Mouse (Mus musculus): ENCODE data around the gene Sclt1. TPM values are rescaled to one million over a fixed set of nuclear protein-coding genes. Genes with fewer than 3 reads are reported as not detected.

Gene Sclt1
- polyA plus RNA-seq, 1 experiment from 2014 or later: 21.5 TPM

GRCm38 (mm10) chr3:41594097-41594879 lies 148.0 kb downstream of the Sclt1 start:
- 83% methylated on average over 9 of the region's 9 CpGs for WGBS

GRCm38 (mm10) chr3:41592805-41593204 lies 149.5 kb downstream of the Sclt1 start:
- H3K27me3 ChIP-seq (replicated peaks): no peaks in the 10 kb centered on the region
- no peak overlapping the region for H3K9ac ChIP-seq (replicated peaks)
- H3K4me1 ChIP-seq: peaks cover 12% of the 10 kb centered on the region; the same call in 1 of the 2 replicates
- H3K4me2 ChIP-seq: no peak overlapping the region
- peaks cover 34% of the 10 kb centered on the region for H3K36me3 ChIP-seq
- no peaks in the 10 kb centered on the region for H3K9me3 ChIP-seq (replicated peaks)
- H3K4me3 ChIP-seq (replicated peaks): no peak overlapping the region
- ATAC-seq (ENCODE audit: low FRiP score): no peak
- 84% methylated on average over 7 of the region's 7 CpGs for WGBS
- no peak overlapping the region for H3K27ac ChIP-seq (replicated peaks)

More at GRCm38 (mm10) chr3:41594097-41594879, 148.0 kb downstream of the Sclt1 start:
- Histone ChIP-seq H3K36me3 (peaks cover 36% of the 10 kb centered on the region), H3K27ac (replicated peaks) (no peak overlapping the region), H3K4me3 (replicated peaks) (no peak overlapping the region), H3K9ac (replicated peaks) (no peak overlapping the region), H3K27me3 (replicated peaks) (no peaks in the 10 kb centered on the region), H3K4me2 (no peak overlapping the region), H3K9me3 (replicated peaks) (no peaks in the 10 kb centered on the region), H3K4me1 (peaks cover 3% of the 10 kb centered on the region; the same call in 1 of the 2 replicates)
- no peak for ATAC-seq (ENCODE audit: low FRiP score)

- H3K36me3 ChIP-seq: peaks cover 25% of the 10 kb centered on the region
- 93% methylated on average over 14 of the region's 14 CpGs for WGBS
- H3K4me2 ChIP-seq: no peak overlapping the region
- H3K4me3 ChIP-seq (replicated peaks): no peak overlapping the region
- no peak overlapping the region for H3K27ac ChIP-seq (replicated peaks)
- H3K27me3 ChIP-seq (replicated peaks): no peaks in the 10 kb centered on the region
- H3K9me3 ChIP-seq (replicated peaks): no peaks in the 10 kb centered on the region
- no peak overlapping the region for H3K9ac ChIP-seq (replicated peaks)
- ATAC-seq (ENCODE audit: low FRiP score): no peak
- H3K4me1 ChIP-seq: peaks cover 20% of the 10 kb centered on the region; the same call in 1 of the 2 replicates
Measured at GRCm38 (mm10) chr3:41591651-41592170, 150.6 kb downstream of the Sclt1 start.

GRCm38 (mm10) chr3:41590695-41591559 lies 151.4 kb downstream of the Sclt1 start:
- 91% methylated on average over 20 of the region's 20 CpGs for WGBS
- Histone ChIP-seq H3K4me2 (no peak overlapping the region), H3K9ac (replicated peaks) (no peak overlapping the region), H3K27me3 (replicated peaks) (no peaks in the 10 kb centered on the region), H3K4me3 (replicated peaks) (no peak overlapping the region), H3K27ac (replicated peaks) (no peak overlapping the region), H3K9me3 (replicated peaks) (no peaks in the 10 kb centered on the region), H3K4me1 (peaks cover 20% of the 10 kb centered on the region; the same call in 1 of the 2 replicates), H3K36me3 (peaks cover 20% of the 10 kb centered on the region)
- ATAC-seq (ENCODE audit: low FRiP score): no peak

GRCm38 (mm10) chr3:41589988-41590387 lies 152.3 kb downstream of the Sclt1 start:
- Histone ChIP-seq H3K9me3 (replicated peaks) (no peaks in the 10 kb centered on the region), H3K4me2 (no peak overlapping the region), H3K4me1 (peaks cover 20% of the 10 kb centered on the region; the same call in 1 of the 2 replicates), H3K9ac (replicated peaks) (no peak overlapping the region), H3K4me3 (replicated peaks) (no peak overlapping the region), H3K27ac (replicated peaks) (no peak overlapping the region), H3K36me3 (peaks cover 20% of the 10 kb centered on the region), H3K27me3 (replicated peaks) (no peaks in the 10 kb centered on the region)
- 97% methylated on average over 4 of the region's 4 CpGs for WGBS
- ATAC-seq (ENCODE audit: low FRiP score): no peak

- H3K4me1 ChIP-seq: peaks cover 20% of the 10 kb centered on the region; the same call in 1 of the 2 replicates
- WGBS: 65% methylated on average over 19 of the region's 19 CpGs
- H3K36me3 ChIP-seq: peaks cover 15% of the 10 kb centered on the region
- no peaks in the 10 kb centered on the region for H3K27me3 ChIP-seq (replicated peaks)
- no peak overlapping the region for H3K4me2 ChIP-seq
- H3K9ac ChIP-seq (replicated peaks): no peak overlapping the region
- no peak overlapping the region for H3K27ac ChIP-seq (replicated peaks)
- no peaks in the 10 kb centered on the region for H3K9me3 ChIP-seq (replicated peaks)
- ATAC-seq (ENCODE audit: low FRiP score): no peak
- H3K4me3 ChIP-seq (replicated peaks): no peak overlapping the region
Measured at GRCm38 (mm10) chr3:41589246-41589914, 152.9 kb downstream of the Sclt1 start.

GRCm38 (mm10) chr3:41588495-41588894 lies 153.8 kb downstream of the Sclt1 start:
- peaks cover 6% of the 10 kb centered on the region; the same call in 1 of the 2 replicates for H3K36me3 ChIP-seq
- no peak overlapping the region for H3K27ac ChIP-seq (replicated peaks)
- H3K27me3 ChIP-seq (replicated peaks): no peaks in the 10 kb centered on the region
- no peak overlapping the region for H3K9ac ChIP-seq (replicated peaks)
- peaks cover 24% of the 10 kb centered on the region for H3K4me1 ChIP-seq
- no peaks in the 10 kb centered on the region for H3K9me3 ChIP-seq (replicated peaks)
- no peak overlapping the region for H3K4me2 ChIP-seq
- WGBS: 73% methylated on average over 8 of the region's 8 CpGs
- no peak for ATAC-seq (ENCODE audit: low FRiP score)
- H3K4me3 ChIP-seq (replicated peaks): no peak overlapping the region

- WGBS: 79% methylated on average over 6 of the region's 6 CpGs
- ATAC-seq (ENCODE audit: low FRiP score): no peak
- Histone ChIP-seq H3K4me1 (peaks cover 26% of the 10 kb centered on the region), H3K27ac (replicated peaks) (no peak overlapping the region), H3K27me3 (replicated peaks) (no peaks in the 10 kb centered on the region), H3K4me2 (no peak overlapping the region), H3K9ac (replicated peaks) (no peak overlapping the region), H3K36me3 (peaks cover 4% of the 10 kb centered on the region; the same call in 1 of the 2 replicates), H3K9me3 (replicated peaks) (no peaks in the 10 kb centered on the region), H3K4me3 (replicated peaks) (no peak overlapping the region)
Measured at GRCm38 (mm10) chr3:41587588-41587987, 154.7 kb downstream of the Sclt1 start.

- no peak overlapping the region for H3K27ac ChIP-seq (replicated peaks)
- ATAC-seq (ENCODE audit: low FRiP score): no peak
- no peaks in the 10 kb centered on the region for H3K9me3 ChIP-seq (replicated peaks)
- peaks cover 3% of the 10 kb centered on the region; the same call in 1 of the 2 replicates for H3K36me3 ChIP-seq
- 86% methylated on average over 7 of the region's 7 CpGs for WGBS
- H3K9ac ChIP-seq (replicated peaks): no peak overlapping the region
- no peaks in the 10 kb centered on the region for H3K27me3 ChIP-seq (replicated peaks)
- no peak overlapping the region for H3K4me3 ChIP-seq (replicated peaks)
- peaks cover 30% of the 10 kb centered on the region for H3K4me1 ChIP-seq
- no peak overlapping the region for H3K4me2 ChIP-seq
Measured at GRCm38 (mm10) chr3:41586917-41587316, 155.4 kb downstream of the Sclt1 start.

- WGBS: 71% methylated on average over 6 of the region's 6 CpGs
- Histone ChIP-seq H3K9ac (replicated peaks) (no peak overlapping the region), H3K36me3 (no peaks in the 10 kb centered on the region), H3K4me2 (no peak overlapping the region), H3K27me3 (replicated peaks) (no peaks in the 10 kb centered on the region), H3K4me3 (replicated peaks) (no peak overlapping the region), H3K4me1 (peaks cover 35% of the 10 kb centered on the region), H3K9me3 (replicated peaks) (no peaks in the 10 kb centered on the region), H3K27ac (replicated peaks) (no peak overlapping the region)
- ATAC-seq (ENCODE audit: low FRiP score): no peak
Measured at GRCm38 (mm10) chr3:41586330-41586729, 156.0 kb downstream of the Sclt1 start.

GRCm38 (mm10) chr3:41585548-41585947 lies 156.8 kb downstream of the Sclt1 start:
- H3K27ac ChIP-seq (replicated peaks): no peak overlapping the region
- peaks cover 43% of the 10 kb centered on the region for H3K4me1 ChIP-seq
- no peaks in the 10 kb centered on the region for H3K36me3 ChIP-seq
- H3K4me3 ChIP-seq (replicated peaks): no peak overlapping the region
- no peak overlapping the region for H3K9ac ChIP-seq (replicated peaks)
- H3K4me2 ChIP-seq: no peak overlapping the region
- WGBS: 81% methylated on average over 5 of the region's 5 CpGs
- H3K27me3 ChIP-seq (replicated peaks): no peaks in the 10 kb centered on the region
- no peak for ATAC-seq (ENCODE audit: low FRiP score)
- no peaks in the 10 kb centered on the region for H3K9me3 ChIP-seq (replicated peaks)

All from neural tube, embryonic 15.5 days (tissue).